Mouse (Mus musculus) stomach, postnatal 0 days (tissue): ENCODE measurements around the gene Muc20.

Experiments
- CTCF ChIP-seq: IDR thresholded peaks from 2 replicates; pipeline ENCODE4 v1.5.1; 2016; ENCODE audit warnings: antibody characterized with exemption, low read depth, mild to moderate bottlenecking, moderate library complexity
- EP300 ChIP-seq: optimal IDR thresholded peaks from 2 replicates; pipeline ENCODE3; 2016; ENCODE audit warnings: antibody characterized with exemption

- no peak for TF ChIP-seq CTCF
- no peak for TF ChIP-seq EP300
Measured at GRCm38 (mm10) chr16:32783324-32784062, 13.7 kb downstream of the Muc20 start.
